Mouse (Mus musculus): ENCODE results near the gene Lsamp.

GRCm38 (mm10) chr16:42113246-42113645 lies 2129.1 kb downstream of the Lsamp start:
- TF ChIP-seq POLR2A (IDR thresholded peaks at IDR 0.05; ENCODE audit: insufficient read depth, low read length) (no peak), CTCF (IDR thresholded peaks at IDR 0.05; ENCODE audit: low read depth, low read length) (no peak), EP300 (IDR thresholded peaks at IDR 0.05; ENCODE audit: insufficient read depth, low read depth, low read length) (no peak)
